Mouse (Mus musculus) gastrocnemius, adult 8-10 months (tissue): ENCODE results near the gene Pcbp2. TPM values are rescaled to one million over a fixed set of nuclear protein-coding genes. Genes with fewer than 3 reads are reported as not detected.

Source experiments
- DNase-seq, 2 experiments: peaks; one replicate each; pipeline ENCODE4 v3.0.0; 2022; ENCODE audit warnings: low spot score in 2 of 2
- total RNA-seq, 4 experiments: library from RNA; stranded (reverse); gene quantifications; 2 replicates each; pipeline ENCODE4 v1.2.4; 2022

Gene Pcbp2
- total RNA-seq, 4 experiments from 2014 or later: 379 to 451 (median 385) TPM

DNA sequence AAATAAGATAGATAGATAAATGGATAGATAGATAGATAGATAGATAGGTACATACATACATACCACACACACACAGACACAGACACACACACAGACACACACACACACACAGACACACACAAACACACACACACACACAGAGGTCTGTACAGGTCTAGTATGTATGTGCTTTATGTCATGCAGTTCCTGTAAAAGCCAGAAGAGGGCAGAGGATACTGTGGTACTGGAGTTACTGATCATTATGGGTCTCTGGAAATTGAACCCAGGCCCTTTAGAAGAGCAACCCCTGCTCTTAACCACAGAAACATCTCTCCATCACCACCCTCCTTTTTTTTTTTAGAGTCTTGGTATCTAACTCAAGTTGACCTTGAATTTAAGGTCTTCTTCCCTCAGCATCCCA lies 6.7 kb upstream of the Pcbp2 start:
- no peak for DNase-seq

- DNase-seq: no peak
Measured at GRCm38 (mm10) chr15:102468675-102469370, 1.5 kb upstream of the Pcbp2 start.

DNA sequence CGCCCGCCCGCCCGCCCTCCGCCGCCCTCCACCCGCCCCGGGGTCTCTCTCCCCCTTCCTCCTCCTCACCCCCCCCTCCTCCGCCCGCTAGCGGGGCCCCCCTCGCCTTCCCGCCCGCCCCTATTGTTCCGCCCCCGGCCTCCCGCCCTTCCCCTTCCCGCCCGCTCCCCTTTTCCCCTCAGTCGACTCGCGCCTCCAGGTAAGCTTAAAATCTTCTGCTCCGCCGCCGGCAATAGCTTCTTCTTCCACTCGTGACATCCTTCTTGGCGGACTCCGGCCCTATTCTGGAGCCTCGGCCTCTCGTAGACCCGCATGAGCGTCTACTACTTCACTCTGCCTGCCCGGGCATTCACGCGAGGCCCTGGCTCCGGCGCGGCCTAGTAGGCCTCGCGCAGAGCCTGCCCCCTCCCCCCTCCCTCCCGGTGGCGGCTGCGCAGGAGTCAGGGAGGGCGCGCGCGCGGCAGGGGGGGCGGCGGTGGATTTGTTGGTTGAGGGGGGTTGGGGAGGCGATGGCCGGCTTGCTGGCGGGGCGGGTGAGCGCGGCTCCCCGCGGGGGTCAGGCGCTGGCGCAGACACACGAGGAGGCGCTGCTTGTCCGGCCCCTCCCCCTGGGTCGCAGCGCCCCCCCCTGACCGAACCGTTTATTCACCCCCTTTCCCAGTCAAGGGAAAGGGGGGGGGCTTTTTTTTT lies 411 bp downstream of the Pcbp2 start:
- DNase-seq: peak; percentile 70 to 80

GRCm38 (mm10) chr15:102471295-102471645 lies 931 bp downstream of the Pcbp2 start:
- no peak for DNase-seq

DNA sequence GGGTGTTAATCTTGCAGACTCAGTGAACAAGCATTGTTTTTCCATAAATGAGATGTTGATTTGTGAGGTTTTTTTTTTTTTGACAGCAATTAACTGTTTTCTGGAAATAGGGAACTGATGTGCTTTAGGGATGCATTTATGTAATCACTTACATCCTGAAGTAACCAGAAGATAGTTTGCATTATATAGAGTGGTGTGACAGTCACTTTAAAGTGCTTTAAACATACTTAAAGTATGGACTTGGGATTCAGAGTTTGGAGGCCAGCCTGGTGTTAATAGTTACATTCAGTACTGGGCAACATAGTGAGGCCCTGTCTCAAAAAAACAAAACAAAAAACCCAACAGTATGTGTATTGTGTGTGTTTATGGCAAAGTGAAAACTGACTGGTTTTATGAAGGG lies 1.4 kb downstream of the Pcbp2 start:
- no peak for DNase-seq

GRCm38 (mm10) chr15:102473246-102473645 lies 2.9 kb downstream of the Pcbp2 start:
- no peak for DNase-seq

DNA sequence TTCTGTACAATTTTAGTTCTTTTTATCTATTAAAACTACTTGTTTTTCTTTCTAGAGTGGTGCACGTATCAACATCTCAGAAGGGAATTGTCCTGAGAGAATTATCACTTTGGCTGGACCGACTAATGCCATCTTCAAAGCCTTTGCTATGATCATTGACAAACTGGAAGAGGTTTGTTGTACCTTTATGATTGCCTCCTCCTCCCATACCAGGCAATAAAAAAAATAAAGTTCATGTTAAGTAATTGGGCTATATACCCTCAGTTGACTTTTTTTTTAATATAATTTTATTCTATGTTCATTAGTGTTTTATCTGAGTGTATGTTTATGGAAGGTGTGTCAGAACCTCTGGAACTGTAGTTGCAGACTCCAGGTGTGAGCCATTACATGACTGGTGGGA lies 4.2 kb downstream of the Pcbp2 start:
- no peak for DNase-seq

DNA sequence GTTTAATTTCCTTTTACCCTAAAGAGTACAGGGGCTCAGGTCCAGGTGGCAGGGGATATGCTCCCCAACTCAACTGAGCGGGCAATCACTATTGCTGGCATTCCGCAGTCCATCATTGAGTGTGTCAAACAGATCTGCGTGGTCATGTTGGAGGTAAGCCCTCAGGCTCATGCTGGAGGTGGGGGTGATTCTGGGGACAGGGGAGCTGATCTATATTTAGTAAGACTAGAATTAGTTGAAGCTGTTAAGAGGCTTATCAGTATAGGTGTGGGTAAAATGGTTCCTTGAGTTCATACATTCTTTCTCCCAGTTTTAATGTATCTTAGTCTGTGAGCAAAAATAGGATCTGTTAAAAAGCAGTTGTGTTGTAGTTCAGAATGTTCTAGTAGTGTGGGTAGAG lies 12.8 kb downstream of the Pcbp2 start:
- DNase-seq: no peak

- no peak for DNase-seq
Measured at GRCm38 (mm10) chr15:102485853-102486252, 15.5 kb downstream of the Pcbp2 start.

DNA sequence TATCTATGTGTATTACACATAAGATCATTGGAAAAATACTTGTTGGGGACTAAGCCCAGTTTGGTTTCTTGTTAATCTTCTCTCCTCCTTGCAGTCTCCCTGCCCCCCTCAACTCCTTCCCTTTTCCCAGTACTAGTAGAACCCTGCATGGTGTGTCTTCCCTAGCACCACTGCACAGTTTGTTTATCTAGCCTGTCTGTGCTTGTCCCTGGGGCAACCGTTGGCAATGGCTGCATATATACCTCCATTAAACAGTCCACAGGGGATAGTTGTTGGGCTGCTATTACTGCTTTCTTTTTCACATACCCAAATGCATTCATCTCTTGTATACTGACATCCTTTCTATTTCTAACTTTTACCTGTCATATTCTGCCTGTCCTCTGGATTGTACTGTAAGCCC lies 17.3 kb downstream of the Pcbp2 start:
- no peak for DNase-seq

DNA sequence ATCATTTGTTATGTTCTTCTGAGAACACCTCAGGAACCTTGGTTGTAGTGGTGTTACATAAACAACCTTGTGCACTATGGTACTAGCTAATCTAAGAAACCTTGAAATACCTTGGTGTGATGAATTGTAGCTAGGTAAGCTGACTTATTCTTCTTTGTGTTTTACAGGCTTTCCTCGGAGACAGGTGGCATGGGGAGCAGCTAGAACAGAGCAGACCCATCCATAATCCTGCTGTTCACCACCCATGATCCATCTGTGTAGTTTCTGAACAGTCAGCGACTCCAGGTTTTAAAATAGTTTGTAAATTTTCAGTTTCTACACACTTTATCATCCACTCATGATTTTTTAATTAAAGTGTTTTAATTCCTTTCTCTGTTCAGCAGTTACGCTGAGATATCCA lies 28.0 kb downstream of the Pcbp2 start:
- no peak for DNase-seq

DNA sequence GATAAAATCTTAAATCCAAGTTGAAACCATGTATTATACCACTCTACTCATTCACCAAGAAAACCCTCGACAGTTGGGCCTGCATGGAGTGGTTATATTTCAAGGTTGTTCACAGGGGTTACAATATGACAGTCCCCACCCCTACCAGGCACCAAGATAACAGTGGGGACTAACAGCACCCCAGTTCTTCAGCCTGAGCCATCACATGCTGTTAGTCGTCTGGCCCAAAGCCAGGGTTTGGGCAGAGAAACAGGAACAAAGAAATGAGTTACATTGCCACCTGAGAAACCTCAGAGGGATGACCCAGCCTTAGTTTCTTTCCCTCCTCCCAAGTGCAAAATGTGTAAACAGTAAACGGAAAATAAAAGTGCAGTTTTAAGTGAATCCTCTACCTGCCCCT lies 29.0 kb downstream of the Pcbp2 start:
- no peak for DNase-seq

DNA sequence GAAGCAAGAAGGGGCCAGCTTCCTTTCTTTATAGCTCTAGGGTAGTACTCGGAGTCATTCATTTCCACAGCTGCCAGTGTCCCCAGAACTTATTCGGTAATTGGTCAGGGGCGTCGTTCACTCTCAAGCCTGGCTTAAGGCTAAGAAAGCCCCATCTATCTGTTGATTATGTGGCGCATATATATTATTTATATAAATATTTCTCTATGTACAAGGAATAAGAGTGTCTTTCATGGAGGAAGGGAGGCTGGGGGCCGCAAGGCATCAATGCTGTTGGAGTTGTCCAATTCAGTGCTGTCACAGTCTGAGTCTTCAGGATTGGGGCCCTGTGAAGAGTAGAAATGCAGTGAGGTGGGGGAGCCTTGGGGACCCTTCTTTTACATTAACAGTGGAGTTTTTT lies 29.5 kb downstream of the Pcbp2 start:
- DNase-seq: no peak

GRCm38 (mm10) chr15:102500479-102500878 lies 30.1 kb downstream of the Pcbp2 start:
- no peak for DNase-seq

DNA sequence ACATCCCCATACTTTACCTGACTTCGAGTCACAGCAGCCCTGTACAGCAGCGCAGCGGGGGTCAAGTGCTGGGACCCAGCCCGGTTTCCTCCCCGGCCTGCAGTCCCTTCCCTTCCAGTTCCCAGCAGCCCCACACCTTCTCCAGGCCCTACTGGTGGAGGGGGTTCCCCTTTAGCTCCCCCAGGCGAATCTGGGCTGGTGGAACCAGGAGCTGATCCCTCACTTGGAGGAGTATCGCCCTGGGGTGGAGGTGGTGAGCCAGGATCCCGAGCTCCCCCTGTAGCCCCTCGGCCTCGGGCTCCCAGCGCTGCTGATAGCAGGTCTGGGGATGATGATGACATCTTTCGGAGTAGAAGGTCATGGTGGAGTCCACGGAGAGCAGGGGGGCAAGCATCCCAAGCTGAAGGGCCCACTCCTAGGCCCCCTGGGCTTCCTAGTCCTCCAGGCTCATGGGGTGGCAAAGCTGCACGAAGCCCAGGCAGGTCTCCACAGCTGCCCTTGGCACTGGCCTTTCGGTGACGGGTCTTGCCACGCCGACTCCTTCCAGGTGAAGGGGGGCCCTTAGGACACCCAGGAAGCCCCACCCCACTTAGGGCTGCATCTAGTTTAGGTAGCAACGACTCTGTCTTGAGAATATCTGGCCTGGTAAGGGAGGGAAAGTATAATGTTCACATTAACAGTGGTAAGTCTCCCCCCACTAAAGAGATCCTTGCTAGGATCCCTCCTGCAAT lies 30.9 kb downstream of the Pcbp2 start:
- no peak for DNase-seq

GRCm38 (mm10) chr15:102502254-102502840 lies 32.0 kb downstream of the Pcbp2 start:
- DNase-seq: no peak

DNA sequence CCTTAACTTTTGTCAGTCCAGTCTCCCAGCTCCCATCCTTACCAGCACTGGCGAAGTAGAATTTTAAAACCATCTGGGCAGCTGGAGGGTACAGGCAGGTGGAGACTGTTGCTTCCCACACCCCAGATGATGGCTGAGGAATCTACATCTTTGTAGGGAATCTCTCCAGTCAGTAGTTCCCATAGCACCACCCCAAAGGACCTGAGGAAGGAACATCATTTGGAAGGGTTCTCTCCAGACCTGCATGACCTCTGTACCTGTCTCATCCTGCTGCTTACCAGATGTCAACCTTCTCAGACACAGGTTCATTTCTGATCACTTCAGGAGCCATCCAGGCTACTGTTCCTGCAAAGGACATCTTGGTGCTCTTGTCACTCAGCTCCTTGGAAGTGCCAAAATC lies 33.1 kb downstream of the Pcbp2 start, which contains the start of gene Gm10337:
Gene Gm10337, plus strand, starts transcription at position 276 of the 400 bp plus-strand sequence.
- DNase-seq: no peak

- no peak for DNase-seq
Measured at GRCm38 (mm10) chr15:102503924-102504782, 33.8 kb downstream of the Pcbp2 start.

GRCm38 (mm10) chr15:102505073-102505769 lies 34.9 kb downstream of the Pcbp2 start:
- no peak for DNase-seq

GRCm38 (mm10) chr15:102505770-102506463 lies 35.6 kb downstream of the Pcbp2 start:
- no peak for DNase-seq
